Mouse (Mus musculus) liver, adult 2 months (tissue): ENCODE measurements at regions not wholly inside any gene's neighbourhood (a gene's known extent, or its start where the extent isn't known, plus 50 kb on each side); places are given as distances from the start of the nearest gene placed in this dataset.

ENCODE experiments used
- DNase-seq: peaks from one replicate; pipeline ENCODE4 v3.0.0-alpha.2; 2011; ENCODE audit warnings: low read depth, low spot score; ENCODE audit errors: extremely low read depth
- H3K27ac ChIP-seq: fragments of 200-500 bp; replicated peaks from 2 replicates; pipeline ENCODE4 v1.5.1; 2012; ENCODE audit warnings: low read depth, mild to moderate bottlenecking, control low read depth, inconsistent platforms, low read length; ENCODE audit not compliant: insufficient read depth
- H3K27me3 ChIP-seq: fragments of 200-500 bp; 2 replicates; pipeline ENCODE4 v1.6.1; 2012; ENCODE audit warnings: mild to moderate bottlenecking, moderate library complexity, low read length, inconsistent platforms; ENCODE audit not compliant: control insufficient read depth, insufficient read depth
- H3K36me3 ChIP-seq: fragments of 200-500 bp; 2 replicates; pipeline ENCODE4 v1.6.1; 2012; ENCODE audit warnings: low read length, inconsistent platforms; ENCODE audit not compliant: control insufficient read depth, insufficient read depth
- H3K4me1 ChIP-seq: fragments of 200-500 bp; 2 replicates; pipeline ENCODE4 v1.6.1; 2011; ENCODE audit warnings: low read length; ENCODE audit not compliant: control insufficient read depth, insufficient read depth
- H3K4me3 ChIP-seq: fragments of 200-500 bp; 2 replicates; pipeline ENCODE4 v1.5.1; 2011; ENCODE audit warnings: low read depth, mild to moderate bottlenecking, control low read depth, low read length, moderate library complexity; ENCODE audit not compliant: insufficient read depth
- H3K79me2 ChIP-seq: fragments of 200-500 bp; 2 replicates; pipeline ENCODE4 v1.6.1; 2012; ENCODE audit warnings: inconsistent platforms, mild to moderate bottlenecking, low read length, moderate library complexity; ENCODE audit not compliant: control insufficient read depth, insufficient read depth
- H3K9ac ChIP-seq: fragments of 200-500 bp; 2 replicates; pipeline ENCODE4 v1.6.1; 2012; ENCODE audit warnings: low read depth, mild to moderate bottlenecking, control low read depth, inconsistent platforms, low read length
- CTCF ChIP-seq: fragments of 200-500 bp; IDR thresholded peaks from 2 replicates; pipeline ENCODE4 v1.5.1; 2011; ENCODE audit warnings: low read depth, low read length, control low read depth
- POLR2A ChIP-seq: fragments of 200-500 bp; IDR thresholded peaks from 2 replicates; pipeline ENCODE4 v1.6.1; 2011; ENCODE audit warnings: low read length, control low read depth; ENCODE audit not compliant: insufficient read depth; ENCODE audit errors: extremely low read depth
- WGBS: fragments of 180-500 bp; shearing (Covaris S2); methylation state at CpG from one replicate; pipeline ENCODE4 v1.1.7; 2018; 5-methylcytosine and 5-hydroxymethylcytosine counted together

GRCm38 (mm10) chr9:88177575-88178254 lies 149.3 kb upstream of the Nt5e start:
- no peaks in the 10 kb centered on the region for H3K79me2 ChIP-seq
- DNase-seq: no peak
- H3K36me3 ChIP-seq: no peaks in the 10 kb centered on the region
- no peak for TF ChIP-seq POLR2A
- no peak for TF ChIP-seq CTCF
- WGBS: 83% methylated on average over 4 of the region's 4 CpGs
- no peaks in the 10 kb centered on the region for H3K27me3 ChIP-seq
- H3K4me3 ChIP-seq: no peak overlapping the region
- H3K9ac ChIP-seq: no peak overlapping the region
- H3K27ac ChIP-seq: no peak overlapping the region
- no peaks in the 10 kb centered on the region for H3K4me1 ChIP-seq

GRCm38 (mm10) chr9:88181189-88181994 lies 145.6 kb upstream of the Nt5e start:
- no peak overlapping the region for H3K27ac ChIP-seq
- TF ChIP-seq POLR2A (no peak), CTCF (no peak)
- H3K79me2 ChIP-seq: no peaks in the 10 kb centered on the region
- DNase-seq: no peak
- 84% methylated on average over 9 of the region's 9 CpGs for WGBS
- H3K36me3 ChIP-seq: no peaks in the 10 kb centered on the region
- no peaks in the 10 kb centered on the region for H3K4me1 ChIP-seq
- H3K27me3 ChIP-seq: no peaks in the 10 kb centered on the region
- H3K9ac ChIP-seq: no peak overlapping the region
- no peak overlapping the region for H3K4me3 ChIP-seq

GRCm38 (mm10) chr9:88207378-88207777 lies 119.6 kb upstream of the Nt5e start:
- H3K27ac ChIP-seq: no peak overlapping the region
- no peaks in the 10 kb centered on the region for H3K36me3 ChIP-seq
- no peaks in the 10 kb centered on the region for H3K27me3 ChIP-seq
- DNase-seq: no peak
- WGBS: 56% methylated on average over 7 of the region's 7 CpGs
- H3K4me3 ChIP-seq: no peak overlapping the region
- TF ChIP-seq POLR2A (no peak), CTCF (no peak)
- no peaks in the 10 kb centered on the region for H3K4me1 ChIP-seq
- H3K79me2 ChIP-seq: no peaks in the 10 kb centered on the region
- no peak overlapping the region for H3K9ac ChIP-seq

- no peak for DNase-seq
- Histone ChIP-seq H3K27ac (no peak overlapping the region), H3K9ac (no peak overlapping the region), H3K4me1 (no peaks in the 10 kb centered on the region), H3K4me3 (no peak overlapping the region), H3K79me2 (no peaks in the 10 kb centered on the region), H3K27me3 (no peaks in the 10 kb centered on the region), H3K36me3 (no peaks in the 10 kb centered on the region)
- no peak for TF ChIP-seq CTCF
- TF ChIP-seq POLR2A: no peak
These were observed 119.0 kb upstream of the Nt5e start for GRCm38 (mm10) chr9:88208022-88208421.

- Histone ChIP-seq H3K4me3 (no peak overlapping the region), H3K27ac (no peak overlapping the region), H3K79me2 (no peaks in the 10 kb centered on the region), H3K36me3 (no peaks in the 10 kb centered on the region), H3K9ac (no peak overlapping the region), H3K4me1 (no peaks in the 10 kb centered on the region), H3K27me3 (no peaks in the 10 kb centered on the region)
- WGBS: 63% methylated on average over 6 of the region's 6 CpGs
- TF ChIP-seq CTCF (no peak), POLR2A (no peak)
- DNase-seq: no peak
These were observed 112.2 kb upstream of the Nt5e start for GRCm38 (mm10) chr9:88214758-88215157.

GRCm38 (mm10) chr9:88220360-88220759 lies 106.6 kb upstream of the Nt5e start:
- WGBS: 78% methylated on average over 3 of the region's 3 CpGs
- Histone ChIP-seq H3K79me2 (no peaks in the 10 kb centered on the region), H3K27ac (no peak overlapping the region), H3K9ac (no peak overlapping the region), H3K36me3 (no peaks in the 10 kb centered on the region), H3K4me1 (no peaks in the 10 kb centered on the region), H3K27me3 (no peaks in the 10 kb centered on the region), H3K4me3 (no peak overlapping the region)
- DNase-seq: no peak
- no peak for TF ChIP-seq POLR2A
- TF ChIP-seq CTCF: no peak
